Comparison of ENCODE assay signal across 9 mouse cellular contexts in genomic region chr2:160603154-160603933, GRCm38 (mm10). TPM values are rescaled to one million over a fixed set of nuclear protein-coding genes. Genes with fewer than 3 reads are reported as not detected.
DNase-seq lines count a peak whose midpoint lies in the region; ATAC-seq and TF ChIP-seq lines count a peak whose summit lies in the region.
"Had no signal": no experiment of that assay in that cellular context is flagged by ENCODE, and none has a peak within 500 bp of the region (broad histone marks: within the 10 kb centered on the region; RNA-seq: fewer than 3 reads in every experiment).

No protein-coding gene starts in this region.

- 71% methylated on average over 10 of the region's 10 CpGs for WGBS in midbrain, embryonic 12.5 days
- WGBS in midbrain, embryonic 14.5 days, result 68% methylated on average over 10 of the region's 10 CpGs
- WGBS in liver, embryonic 13.5 days (ENCODE audit: insufficient replicate concordance), result 26% methylated on average over 10 of the region's 10 CpGs
- 66% methylated on average over 10 of the region's 10 CpGs for WGBS in kidney, adult 2 months

- no peak for DNase-seq in midbrain, embryonic 14.5 days
- DNase-seq in liver, embryonic 13.5 days, result peak; percentile 83
- peak; percentile 40 for DNase-seq in yolk sac, embryonic 10.5 days (ENCODE audit: low spot score)
- no peak for DNase-seq in kidney, adult 11 months
- DNase-seq in kidney, adult 2 months, result no peak
- DNase-seq: cerebellum, postnatal 25 days; thymus, postnatal 14 days had no signal

- no peaks in the 10 kb centered on the region for H3K27me3 ChIP-seq in midbrain, embryonic 12.5 days
- H3K27me3 ChIP-seq in midbrain, embryonic 14.5 days (ENCODE audit: control insufficient read depth, insufficient read depth, low read length), result no peaks in the 10 kb centered on the region
- H3K27me3 ChIP-seq in liver, embryonic 13.5 days, result no peaks in the 10 kb centered on the region
- H3K27me3 ChIP-seq in kidney, adult 2 months (replicated peaks; ENCODE audit: control insufficient read depth, insufficient read depth, low read length), result no peaks in the 10 kb centered on the region

- peak overlapping the region; percentile 35; the same call in 1 of the 2 replicates for H3K27ac ChIP-seq in midbrain, embryonic 12.5 days (replicated peaks)
- no peak overlapping the region for H3K27ac ChIP-seq in midbrain, embryonic 14.5 days (replicated peaks; ENCODE audit: low read depth, low read length)
- peak overlapping the region; percentile 99 for H3K27ac ChIP-seq in liver, embryonic 13.5 days
- no peak overlapping the region for H3K27ac ChIP-seq in kidney, adult 2 months (ENCODE audit: insufficient read depth, low read depth, low read length)

- no peak for TF ChIP-seq CTCF in kidney, adult 2 months (conservative IDR thresholded peaks at IDR 0.05; ENCODE audit: insufficient read depth, insufficient read length, low read depth, low read length)

- H3K4me3 ChIP-seq in midbrain, embryonic 12.5 days, result no peak overlapping the region
- no peak overlapping the region for H3K4me3 ChIP-seq in midbrain, embryonic 14.5 days (replicated peaks; ENCODE audit: low read depth, low read length)
- H3K4me3 ChIP-seq in liver, embryonic 13.5 days (replicated peaks), result peak overlapping the region; percentile 29
- H3K4me3 ChIP-seq in kidney, adult 2 months (ENCODE audit: insufficient read depth, low read depth, low read length), result no peak overlapping the region

- ATAC-seq in midbrain, embryonic 12.5 days (ENCODE audit: low FRiP score, low read depth), result no peak
- ATAC-seq in midbrain, embryonic 14.5 days (ENCODE audit: low FRiP score, low TSS enrichment), result no peak
- peak; percentile 93 for ATAC-seq in erythroblast, adult 5-6 weeks (replicated peaks; ENCODE audit: low FRiP score, poor library complexity, severe bottlenecking)
- ATAC-seq in liver, embryonic 13.5 days (ENCODE audit: low read depth), result peak; percentile 99

- no peak overlapping the region for H3K9ac ChIP-seq in midbrain, embryonic 12.5 days (replicated peaks)
- H3K9ac ChIP-seq in midbrain, embryonic 14.5 days (replicated peaks; ENCODE audit: low read length), result no peak overlapping the region
- H3K9ac ChIP-seq in liver, embryonic 13.5 days, result peak overlapping the region; percentile 73

- H3K4me1 ChIP-seq in midbrain, embryonic 12.5 days, result no peaks in the 10 kb centered on the region
- H3K4me1 ChIP-seq in midbrain, embryonic 14.5 days (ENCODE audit: control insufficient read depth, insufficient read depth, low read length), result no peaks in the 10 kb centered on the region
- peaks cover 47% of the 10 kb centered on the region for H3K4me1 ChIP-seq in liver, embryonic 13.5 days (replicated peaks)
- H3K4me1 ChIP-seq in kidney, adult 2 months (ENCODE audit: control insufficient read depth, insufficient read depth, low read length), result no peaks in the 10 kb centered on the region

- no peak overlapping the region for H3K4me2 ChIP-seq in midbrain, embryonic 12.5 days (replicated peaks)
- H3K4me2 ChIP-seq in midbrain, embryonic 14.5 days (ENCODE audit: low read length), result no peak overlapping the region
- H3K4me2 ChIP-seq in liver, embryonic 13.5 days, result peak overlapping the region; percentile 64

- no peak for TF ChIP-seq POLR2A in kidney, adult 2 months (IDR thresholded peaks at IDR 0.05; ENCODE audit: low read depth, low read length)

- no peaks in the 10 kb centered on the region for H3K9me3 ChIP-seq in midbrain, embryonic 12.5 days
- H3K9me3 ChIP-seq in midbrain, embryonic 14.5 days (ENCODE audit: control insufficient read depth, low read length), result no peaks in the 10 kb centered on the region
- H3K9me3 ChIP-seq in liver, embryonic 13.5 days (replicated peaks), result no peaks in the 10 kb centered on the region

- H3K36me3 ChIP-seq in midbrain, embryonic 12.5 days, result no peaks in the 10 kb centered on the region
- H3K36me3 ChIP-seq in midbrain, embryonic 14.5 days (ENCODE audit: control insufficient read depth, insufficient read depth, low read length), result no peaks in the 10 kb centered on the region
- H3K36me3 ChIP-seq in liver, embryonic 13.5 days, result no peaks in the 10 kb centered on the region
- no peaks in the 10 kb centered on the region for H3K36me3 ChIP-seq in kidney, adult 2 months (ENCODE audit: control insufficient read depth, insufficient read depth, low read length)

RNA-seq across cellular contexts. Expression of gene Top1, which starts 42.3 kb away (rescaled TPM):
- 122 and 136 TPM in 2 replicates for polyA plus RNA-seq in midbrain, embryonic 12.5 days (2016; fragmentation: Nextera tagmentation; extraction: Ambion mirVana)
- 83.2 and 83.5 TPM in 2 replicates for polyA plus RNA-seq in midbrain, embryonic 14.5 days (2014; fragmentation: Nextera tagmentation; extraction: Ambion mirVana)
- 145 and 146 TPM in 2 replicates for total RNA-seq in erythroblast, adult 5-6 weeks (2015; ENCODE audit: low replicate concordance)
- 336 and 395 TPM in 2 replicates for total RNA-seq in erythroblast, adult 5-6 weeks (2017; ENCODE audit: low replicate concordance)
- 70.9 and 86.6 TPM in 2 replicates for polyA plus RNA-seq in liver, embryonic 13.5 days (2015; fragmentation: Nextera tagmentation; extraction: Ambion mirVana)
- polyA plus RNA-seq in kidney, adult 2 months (2012; rRNA removed), result 7.0 and 9.2 TPM in 2 replicates

Comparison
In these comparisons a context has a peak if more than half of its experiments do, and no peak if none do; other contexts are left out.
1. H3K27ac ChIP-seq: peak in midbrain, embryonic 12.5 days (single experiment) and liver, embryonic 13.5 days (single experiment); none in midbrain, embryonic 14.5 days (single experiment) and kidney, adult 2 months (single experiment).
2. ATAC-seq: peak in erythroblast, adult 5-6 weeks (single experiment) and liver, embryonic 13.5 days (single experiment); none in midbrain, embryonic 12.5 days (single experiment) and midbrain, embryonic 14.5 days (single experiment).
3. DNase-seq: peak in liver, embryonic 13.5 days (single experiment) and yolk sac, embryonic 10.5 days (single experiment); none in midbrain, embryonic 14.5 days (single experiment), kidney, adult 11 months (single experiment) and kidney, adult 2 months (single experiment).